Mouse (Mus musculus) G1E (cell line): ENCODE results near the gene Chrm3. TPM values are rescaled to one million over a fixed set of nuclear protein-coding genes. Genes with fewer than 3 reads are reported as not detected.

Experiments
- ATAC-seq: 2 replicates; pipeline ENCODE4 v1.8.0; 2016; ENCODE audit warnings: mild to moderate bottlenecking; ENCODE audit not compliant: insufficient number of reproducible peaks, poor library complexity, low FRiP score, severe bottlenecking; ENCODE audit errors: extremely low read depth
- DNase-seq: peaks from one replicate; pipeline ENCODE4 v3.0.0; 2012; ENCODE audit warnings: low spot score
- H3K27me3 ChIP-seq: 2 replicates; pipeline ENCODE4 v1.6.1; 2012; ENCODE audit warnings: mild to moderate bottlenecking, low read length, inconsistent platforms; ENCODE audit not compliant: insufficient read depth
- H3K36me3 ChIP-seq: replicated peaks from 2 replicates; pipeline ENCODE3; 2012; ENCODE audit warnings: mild to moderate bottlenecking, inconsistent platforms
- H3K4me1 ChIP-seq: 2 replicates; pipeline ENCODE4 v1.6.1; 2012; ENCODE audit warnings: low read depth, low read length, inconsistent platforms, mixed read lengths; ENCODE audit not compliant: insufficient read depth
- H3K4me3 ChIP-seq: 2 replicates; pipeline ENCODE4 v1.5.1; 2012; ENCODE audit warnings: low read depth, mild to moderate bottlenecking, inconsistent platforms, low read length, moderate library complexity, mixed read lengths
- H3K9me3 ChIP-seq: replicated peaks from 2 replicates; pipeline ENCODE4 v1.6.1; 2012; ENCODE audit warnings: inconsistent platforms
- CTCF ChIP-seq: IDR thresholded peaks from 2 replicates; pipeline ENCODE4 v1.5.1; 2012; ENCODE audit warnings: low read depth, low read length, inconsistent platforms, mixed read lengths
- GATA1 ChIP-seq: IDR thresholded peaks from 2 replicates; pipeline ENCODE4 v1.6.1; 2012; ENCODE audit warnings: borderline replicate concordance, low read length, inconsistent platforms, mixed read lengths
- GATA2 ChIP-seq: IDR thresholded peaks from 2 replicates; pipeline ENCODE4 v1.6.1; 2012; ENCODE audit warnings: low read depth, low read length, inconsistent platforms, borderline replicate concordance
- POLR2AphosphoS5 ChIP-seq: IDR thresholded peaks from 2 replicates; pipeline ENCODE4 v1.6.1; 2012; ENCODE audit warnings: low read depth, low read length, inconsistent platforms; ENCODE audit not compliant: insufficient replicate concordance
- TAL1 ChIP-seq: conservative IDR thresholded peaks from 2 replicates; pipeline ENCODE4 v1.6.1; 2012; ENCODE audit warnings: low read depth, low read length, inconsistent platforms, mixed read lengths
- polyA plus RNA-seq: library from polyadenylated mRNA; stranded (reverse); fragments of >175 nt; gene quantifications from 2 replicates; pipeline ENCODE4 v1.2.3, GENCODE M21; 2012
- total RNA-seq, 2 experiments: library from RNA; stranded (forward) in 1 of 2; stranded (reverse) in 1 of 2; fragments of 200-1000 nt in 1 of 2; fragments of >200 nt in 1 of 2; fragmentation: Nextera tagmentation in 1 of 2; gene quantifications; 2 replicates each; pipeline ENCODE4 v1.2.3; 2014 to 2017

Chrm3 gene
- total and polyA plus RNA-seq, 3 experiments: 0.16 TPM; not detected in 2

DNA sequence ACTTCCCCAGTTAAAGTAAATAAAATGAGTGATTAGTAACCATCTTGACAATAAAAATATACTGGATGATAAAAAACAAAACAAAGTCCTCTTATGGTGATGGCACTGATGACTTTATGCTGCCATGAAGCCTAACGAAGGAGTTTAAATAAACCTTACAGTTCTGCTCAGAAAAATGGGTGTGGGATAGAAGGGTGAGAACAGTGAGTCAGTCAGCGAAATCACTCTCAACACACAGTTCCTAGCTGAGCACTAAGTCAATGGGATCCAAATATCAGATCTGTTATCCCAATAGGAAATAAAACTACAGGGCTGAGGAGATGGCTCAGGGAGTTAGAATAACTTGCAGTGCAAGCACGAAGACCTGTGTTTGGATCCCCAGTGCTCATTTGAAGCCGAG is 176.8 kb downstream of the Chrm3 start:
- DNase-seq: no peak
- ATAC-seq: no peak
- H3K36me3 ChIP-seq: no peaks in the 10 kb centered on the region
- TF ChIP-seq POLR2AphosphoS5: no peak
- H3K9me3 ChIP-seq: no peaks in the 10 kb centered on the region
- H3K4me1 ChIP-seq: no peaks in the 10 kb centered on the region
- H3K4me3 ChIP-seq: no peak overlapping the region
- no peaks in the 10 kb centered on the region for H3K27me3 ChIP-seq

DNA sequence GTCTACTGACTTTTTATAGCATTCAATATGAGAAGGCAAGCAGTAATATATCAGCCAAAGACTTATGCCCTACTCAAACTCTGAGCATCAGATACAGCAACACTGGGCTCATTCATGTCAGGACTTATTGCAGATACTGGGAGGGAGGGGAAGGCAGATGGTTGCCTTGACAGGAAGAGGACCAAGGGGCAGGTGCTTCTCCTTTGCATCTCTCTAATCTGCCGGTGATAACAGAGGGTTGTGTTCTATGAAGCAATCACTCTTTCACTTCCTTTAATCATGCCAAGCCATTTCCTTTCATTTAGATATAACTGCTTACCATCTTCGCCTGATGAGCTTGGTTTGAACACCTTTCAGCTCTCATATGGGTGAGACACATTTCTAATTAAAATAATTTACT is 177.9 kb downstream of the Chrm3 start:
- Histone ChIP-seq H3K27me3 (no peaks in the 10 kb centered on the region), H3K4me3 (no peak overlapping the region), H3K4me1 (no peaks in the 10 kb centered on the region), H3K36me3 (no peaks in the 10 kb centered on the region), H3K9me3 (no peaks in the 10 kb centered on the region)
- ATAC-seq: no peak
- TF ChIP-seq POLR2AphosphoS5: no peak
- TF ChIP-seq TAL1: no peak
- TF ChIP-seq GATA2: no peak
- TF ChIP-seq GATA1: no peak
- TF ChIP-seq CTCF: no peak
- no peak for DNase-seq

DNA sequence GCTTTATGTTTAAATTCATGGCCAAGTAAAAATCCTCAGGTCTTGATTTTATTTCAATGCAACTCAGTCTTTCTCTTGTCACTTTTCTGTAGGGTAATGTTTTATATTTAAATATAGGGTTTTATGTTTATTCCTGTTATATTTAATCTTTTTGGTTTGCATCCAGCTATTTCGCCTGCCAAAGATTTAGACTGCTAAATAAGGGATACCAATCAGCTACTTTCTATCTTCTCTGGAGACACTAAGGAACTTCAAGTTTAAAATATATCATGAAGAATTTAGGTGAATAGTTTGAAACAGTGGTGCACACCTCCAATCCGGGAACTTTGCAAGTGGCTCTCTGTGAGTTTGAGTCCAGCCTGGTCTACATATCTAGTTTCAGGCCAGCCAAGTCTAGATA is 190.1 kb downstream of the Chrm3 start:
- Histone ChIP-seq H3K4me1 (no peaks in the 10 kb centered on the region), H3K27me3 (no peaks in the 10 kb centered on the region), H3K9me3 (no peaks in the 10 kb centered on the region), H3K36me3 (no peaks in the 10 kb centered on the region), H3K4me3 (no peak overlapping the region)
- DNase-seq (no peak), ATAC-seq (no peak)
- TF ChIP-seq CTCF: no peak
- no peak for TF ChIP-seq TAL1
- TF ChIP-seq GATA1: no peak
- TF ChIP-seq POLR2AphosphoS5: no peak
- no peak for TF ChIP-seq GATA2

DNA sequence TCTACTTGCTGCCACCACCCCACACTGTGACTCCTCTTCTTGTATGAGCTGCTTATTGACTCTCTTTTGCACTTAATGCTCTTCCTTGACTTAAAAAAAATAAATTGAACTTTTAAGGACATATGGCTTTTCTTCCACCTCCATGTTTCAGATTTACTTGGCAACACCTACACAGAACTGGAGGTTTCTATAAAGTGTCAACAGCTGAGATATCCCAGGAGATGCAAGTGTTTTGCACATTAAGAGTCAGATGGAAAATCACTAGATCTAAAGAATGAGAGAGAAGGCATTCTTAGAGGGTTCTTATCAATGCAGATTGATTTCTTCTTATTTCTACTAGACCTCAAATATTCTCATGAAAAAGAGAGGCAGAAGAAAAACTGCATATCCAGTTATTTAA is 197.3 kb downstream of the Chrm3 start:
- no peak for DNase-seq
- Histone ChIP-seq H3K36me3 (no peaks in the 10 kb centered on the region), H3K4me1 (no peaks in the 10 kb centered on the region), H3K4me3 (no peak overlapping the region), H3K27me3 (no peaks in the 10 kb centered on the region), H3K9me3 (no peaks in the 10 kb centered on the region)
- ATAC-seq: no peak
- TF ChIP-seq TAL1 (no peak), CTCF (no peak), POLR2AphosphoS5 (no peak), GATA2 (no peak), GATA1 (no peak)

DNA sequence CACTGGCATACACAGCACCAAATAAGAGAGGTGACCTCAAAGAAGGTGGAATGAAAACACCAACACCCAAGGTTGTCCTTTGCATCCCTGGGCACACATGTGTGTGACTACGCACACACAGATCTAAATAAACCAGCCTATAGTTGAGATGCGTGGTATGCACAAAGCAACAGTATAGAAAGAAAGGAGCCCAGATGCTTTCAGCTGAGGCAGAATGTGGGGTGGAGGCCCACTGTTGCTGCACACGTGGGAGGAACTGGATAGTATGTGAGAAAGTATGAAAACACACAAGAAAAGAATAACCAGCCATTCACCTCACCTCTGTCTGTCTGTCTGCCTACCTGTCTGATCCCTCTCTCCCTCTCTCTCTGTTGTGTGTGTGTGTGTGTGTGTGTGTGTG is 203.2 kb downstream of the Chrm3 start:
- Histone ChIP-seq H3K4me3 (no peak overlapping the region), H3K4me1 (no peaks in the 10 kb centered on the region), H3K9me3 (no peaks in the 10 kb centered on the region), H3K36me3 (no peaks in the 10 kb centered on the region), H3K27me3 (no peaks in the 10 kb centered on the region)
- DNase-seq: no peak
- ATAC-seq: no peak
- TF ChIP-seq GATA1: no peak
- TF ChIP-seq POLR2AphosphoS5: no peak
- no peak for TF ChIP-seq GATA2
- no peak for TF ChIP-seq CTCF
- no peak for TF ChIP-seq TAL1

DNA sequence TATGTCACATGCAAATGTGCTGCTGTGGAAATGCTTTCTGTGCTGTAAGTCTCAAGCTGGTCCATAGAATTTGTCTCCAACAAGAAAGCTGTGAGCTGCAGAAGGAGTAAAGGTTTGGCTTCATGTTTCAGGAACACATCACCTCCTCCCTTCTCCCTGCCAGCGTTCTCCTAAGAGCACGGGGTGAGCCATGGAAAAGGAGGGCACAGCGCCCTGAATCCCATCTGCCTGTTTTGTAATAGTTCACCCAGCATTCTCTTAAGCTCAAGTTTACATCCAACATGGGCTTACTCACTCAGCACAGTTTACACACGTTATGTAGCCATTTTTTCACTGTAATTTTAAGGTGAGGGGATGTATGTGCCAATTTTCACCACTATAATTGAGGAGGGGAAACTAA is 220.1 kb downstream of the Chrm3 start:
- no peak for DNase-seq
- TF ChIP-seq POLR2AphosphoS5 (no peak), CTCF (no peak)
- ATAC-seq: no peak
- no peak overlapping the region for H3K4me3 ChIP-seq
- H3K9me3 ChIP-seq: no peaks in the 10 kb centered on the region
- H3K4me1 ChIP-seq: no peaks in the 10 kb centered on the region
- H3K27me3 ChIP-seq: no peaks in the 10 kb centered on the region
- H3K36me3 ChIP-seq: no peaks in the 10 kb centered on the region

DNA sequence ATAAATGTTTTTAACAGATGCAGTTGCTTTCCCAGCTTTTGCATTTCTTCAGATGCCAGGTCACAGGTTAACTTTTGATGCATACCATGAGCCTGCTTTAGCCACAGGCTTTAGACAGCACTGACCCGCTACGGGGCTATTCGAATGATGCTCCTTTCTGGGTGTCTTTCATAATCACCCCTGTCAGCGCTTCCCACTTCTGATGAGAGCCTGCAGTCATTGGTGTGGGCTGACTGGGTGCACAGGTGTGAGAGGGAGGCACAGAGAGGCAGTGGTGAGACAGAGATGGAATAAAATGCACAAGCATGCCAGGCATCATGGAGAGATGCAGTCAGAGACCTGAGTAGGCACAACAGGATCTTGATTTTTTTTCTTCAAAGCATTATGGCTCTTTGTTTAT is 221.8 kb downstream of the Chrm3 start:
- Histone ChIP-seq H3K4me1 (no peaks in the 10 kb centered on the region), H3K27me3 (no peaks in the 10 kb centered on the region)
- ATAC-seq: no peak

More for the DNA sequence above, 221.8 kb downstream of the Chrm3 start:
- H3K4me3 ChIP-seq: no peak overlapping the region
- no peak for DNase-seq
- no peak for TF ChIP-seq CTCF
- TF ChIP-seq GATA1: no peak
- TF ChIP-seq TAL1: no peak
- TF ChIP-seq POLR2AphosphoS5: no peak
- TF ChIP-seq GATA2: no peak
- H3K36me3 ChIP-seq: no peaks in the 10 kb centered on the region
- H3K9me3 ChIP-seq: no peaks in the 10 kb centered on the region
